Mouse (Mus musculus) forebrain, postnatal 0 days (tissue): ENCODE measurements around the gene Calm3. TPM values are rescaled to one million over a fixed set of nuclear protein-coding genes. Genes with fewer than 3 reads are reported as not detected.
"Not testable (repeated sequence)": the region's sequence is repeated elsewhere in the genome, so short reads cannot be mapped to it uniquely, and the experiment has no call there.

Experiments used
- ATAC-seq: fragments of 200-750 bp; cut with Nextera tagmentation; 2 replicates; pipeline ENCODE4 v1.8.0; 2017; ENCODE audit warnings: mild to moderate bottlenecking, moderate library complexity
- DNase-seq: peaks from one replicate; pipeline ENCODE4 v3.0.0-alpha.2; 2015
- H3K27ac ChIP-seq: fragments of 300-500 bp; sonication (generic); 2 replicates; pipeline ENCODE4 v1.5.1; 2014; ENCODE audit warnings: low read depth, mild to moderate bottlenecking, antibody characterized with exemption, low read length, moderate library complexity, mixed read lengths
- H3K27me3 ChIP-seq: fragments of 300-500 bp; sonication (generic); 2 replicates; pipeline ENCODE4 v1.6.1; 2014; ENCODE audit warnings: mild to moderate bottlenecking, low read length, mixed read lengths; ENCODE audit not compliant: insufficient read depth
- H3K36me3 ChIP-seq: fragments of 300-500 bp; sonication (generic); 2 replicates; pipeline ENCODE4 v1.6.1; 2014; ENCODE audit warnings: mild to moderate bottlenecking, moderate library complexity; ENCODE audit not compliant: insufficient read depth
- H3K4me1 ChIP-seq: fragments of 300-500 bp; sonication (generic); 2 replicates; pipeline ENCODE4 v1.6.1; 2014; ENCODE audit warnings: antibody characterized with exemption; ENCODE audit not compliant: insufficient read depth
- H3K4me2 ChIP-seq: fragments of 300-500 bp; sonication (generic); 2 replicates; pipeline ENCODE4 v1.6.1; 2014; ENCODE audit warnings: low read depth, mild to moderate bottlenecking, moderate library complexity
- H3K4me3 ChIP-seq: fragments of 300-500 bp; sonication (generic); 2 replicates; pipeline ENCODE4 v1.5.1; 2014; ENCODE audit warnings: low read depth, low read length, mixed read lengths
- H3K9ac ChIP-seq: fragments of 300-500 bp; sonication (generic); 2 replicates; pipeline ENCODE4 v1.6.1; 2014; ENCODE audit warnings: mild to moderate bottlenecking
- H3K9me3 ChIP-seq: fragments of 300-500 bp; sonication (generic); 2 replicates; pipeline ENCODE4 v1.6.1; 2016; ENCODE audit warnings: low read length
- CTCF ChIP-seq: sonication (generic); IDR thresholded peaks from 2 replicates; pipeline ENCODE4 v1.5.1; 2016; ENCODE audit warnings: antibody characterized with exemption, control low read depth, low read depth
- WGBS: fragments of 180-500 bp; shearing (Covaris S2); extraction: QIAGEN DNeasy Blood & Tissue Kit; methylation state at CpG from one replicate; pipeline ENCODE4 v1.1.7; 2014; 5-methylcytosine and 5-hydroxymethylcytosine counted together
- polyA plus RNA-seq: library from polyadenylated mRNA; unstranded; fragments of >200 nt; fragmentation: Nextera tagmentation; extraction: Ambion mirVana; gene quantifications from 2 replicates; pipeline ENCODE4 v1.2.1, GENCODE M21; 2015
- total RNA-seq: library from RNA; depleted of rRNA; stranded (reverse); fragments of >200 nt; gene quantifications from 2 replicates; pipeline ENCODE4 v1.2.3, GENCODE M21; 2014

Gene Calm3
- total and polyA plus RNA-seq, 2 experiments from 2014 or later = 403 to 1,323 TPM

GRCm38 (mm10) chr7:16955712-16956111 lies 31.8 kb upstream of the Calm3 start:
- H3K4me1 ChIP-seq = peaks cover 30% of the 10 kb centered on the region
- DNase-seq (no peak), ATAC-seq (no peak)
- no peak overlapping the region for H3K4me2 ChIP-seq
- no peak overlapping the region for H3K9ac ChIP-seq
- H3K27ac ChIP-seq = peak overlapping the region; percentile 96; the same call in 1 of the 2 replicates
- no peak overlapping the region for H3K4me3 ChIP-seq
- H3K36me3 ChIP-seq = no peaks in the 10 kb centered on the region
- no peaks in the 10 kb centered on the region for H3K27me3 ChIP-seq
- 89% methylated on average over 4 of the region's 4 CpGs for WGBS
- H3K9me3 ChIP-seq = no peaks in the 10 kb centered on the region
- TF ChIP-seq CTCF = no peak

DNA sequence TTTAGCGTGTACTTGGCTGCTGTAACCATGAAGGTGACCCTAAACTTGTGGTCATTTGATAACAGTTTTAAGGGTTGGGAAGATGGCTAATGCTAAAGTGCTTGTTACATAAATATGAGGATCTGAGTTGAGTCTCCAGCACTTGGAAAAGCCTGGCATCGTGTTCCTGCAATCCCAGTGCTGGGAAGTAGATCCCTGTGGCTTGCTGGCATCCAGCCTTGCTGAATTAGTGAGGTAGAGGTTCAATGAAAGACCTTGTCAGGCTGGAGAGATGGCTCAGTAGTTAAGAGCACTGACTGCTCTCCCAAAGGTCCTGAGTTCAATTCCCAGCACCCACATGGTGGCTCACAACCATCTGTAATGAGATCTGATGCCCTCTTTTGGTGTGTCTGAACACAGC lies 29.9 kb upstream of the Calm3 start:
- H3K36me3 ChIP-seq, H3K9ac ChIP-seq, DNase-seq, H3K27ac ChIP-seq, H3K4me3 ChIP-seq, ATAC-seq, H3K27me3 ChIP-seq, H3K4me2 ChIP-seq, H3K9me3 ChIP-seq: not testable (repeated sequence)
- peaks cover 30% of the 10 kb centered on the region for H3K4me1 ChIP-seq
- WGBS = 65% methylated on average over 2 of the region's 2 CpGs

GRCm38 (mm10) chr7:16950861-16951635 lies 27.1 kb upstream of the Calm3 start:
- Histone ChIP-seq H3K9ac (no peak overlapping the region), H3K4me2 (no peak overlapping the region), H3K4me1 (peaks cover 22% of the 10 kb centered on the region; the same call in 1 of the 2 replicates), H3K9me3 (no peaks in the 10 kb centered on the region), H3K27me3 (no peaks in the 10 kb centered on the region), H3K4me3 (no peak overlapping the region), H3K36me3 (no peaks in the 10 kb centered on the region), H3K27ac (peak overlapping the region; percentile 70)
- DNase-seq (peak; percentile 90), ATAC-seq (peak; percentile 69)
- 29% methylated on average over 18 of the region's 18 CpGs for WGBS
- TF ChIP-seq CTCF = peak; percentile 85

- DNase-seq = peak; percentile 92
- H3K9ac ChIP-seq = peak overlapping the region; percentile 42
- peak; percentile 95 for TF ChIP-seq CTCF
- no peaks in the 10 kb centered on the region for H3K9me3 ChIP-seq
- H3K27me3 ChIP-seq = no peaks in the 10 kb centered on the region
- 0 out of 2 replicates have a peak overlapping the region, but pooled peaks have one; percentile 13 for H3K4me3 ChIP-seq
- peak overlapping the region; percentile 91 for H3K4me2 ChIP-seq
- WGBS = 12% methylated on average over 28 of the region's 29 CpGs
- peaks cover 25% of the 10 kb centered on the region; the same call in 1 of the 2 replicates for H3K4me1 ChIP-seq
- no peaks in the 10 kb centered on the region for H3K36me3 ChIP-seq
- peak; percentile 65 for ATAC-seq
- peak overlapping the region; percentile 62 for H3K27ac ChIP-seq
Observed at GRCm38 (mm10) chr7:16949908-16950841, 26.3 kb upstream of the Calm3 start.

DNA sequence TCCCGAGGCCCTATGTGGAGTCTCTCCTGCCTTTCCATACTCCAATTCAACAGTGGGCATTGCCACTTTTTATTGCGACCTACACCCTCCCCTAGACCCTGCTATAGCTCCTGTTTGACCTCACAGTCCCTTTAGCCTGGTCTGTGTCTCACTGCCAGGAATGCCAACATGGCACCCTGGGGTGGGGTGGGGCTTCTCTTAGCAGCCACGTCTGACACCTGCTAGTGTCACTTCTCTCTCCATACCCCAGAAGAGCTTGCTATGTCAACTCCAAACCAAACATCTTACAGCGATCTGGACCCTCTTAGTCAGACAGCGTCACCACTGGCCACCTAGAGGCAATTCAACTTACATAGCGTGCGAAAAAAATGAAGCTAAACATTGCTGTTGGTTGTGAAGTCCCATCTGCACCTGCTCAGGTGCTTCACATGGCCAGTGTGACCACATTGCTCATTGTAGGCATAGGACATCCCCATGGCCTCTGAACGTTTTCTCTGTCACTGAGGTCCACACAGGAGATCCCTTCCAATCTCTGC lies 25.1 kb upstream of the Calm3 start:
- 54% methylated on average over 8 of the region's 8 CpGs for WGBS
- peak; percentile 53 for TF ChIP-seq CTCF
- H3K9ac ChIP-seq = peak overlapping the region; percentile 97; the same call in 1 of the 2 replicates
- DNase-seq (no peak), ATAC-seq (no peak)
- H3K4me1 ChIP-seq = peaks cover 29% of the 10 kb centered on the region
- no peaks in the 10 kb centered on the region for H3K27me3 ChIP-seq
- H3K4me2 ChIP-seq = peak overlapping the region; percentile 91
- no peaks in the 10 kb centered on the region for H3K36me3 ChIP-seq
- H3K9me3 ChIP-seq = no peaks in the 10 kb centered on the region
- H3K4me3 ChIP-seq = peak overlapping the region; percentile 83; the same call in 1 of the 2 replicates
- peak overlapping the region; percentile 62 for H3K27ac ChIP-seq

DNA sequence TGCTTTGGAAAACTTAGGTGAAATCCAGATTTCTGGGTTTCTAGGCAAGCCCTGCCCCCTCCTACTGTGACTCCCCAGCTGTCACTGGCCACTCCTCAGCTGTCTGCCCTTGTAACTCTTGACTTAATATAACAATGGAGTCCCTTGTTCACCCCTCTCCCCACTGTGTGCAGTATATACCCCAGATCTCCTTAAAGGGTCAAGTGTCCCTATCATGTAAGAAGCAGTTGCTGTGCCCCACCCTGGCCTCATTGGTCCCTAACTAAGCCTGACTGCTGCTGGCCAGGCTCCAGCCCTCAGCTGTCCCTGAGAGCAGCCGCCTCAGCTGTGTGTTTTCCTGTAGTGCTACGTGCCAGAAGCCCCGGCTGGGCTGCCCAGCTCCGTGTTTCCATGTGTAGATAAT lies 24.0 kb upstream of the Calm3 start:
- Histone ChIP-seq H3K27me3 (no peaks in the 10 kb centered on the region), H3K27ac (peak overlapping the region; percentile 95; the same call in 1 of the 2 replicates), H3K4me1 (peaks cover 38% of the 10 kb centered on the region), H3K36me3 (no peaks in the 10 kb centered on the region), H3K9me3 (no peaks in the 10 kb centered on the region), H3K4me3 (peak overlapping the region; percentile 83), H3K4me2 (peak overlapping the region; percentile 91), H3K9ac (peak overlapping the region; percentile 97)
- WGBS = under 1% methylated on average over 4 of the region's 4 CpGs
- ATAC-seq (no peak), DNase-seq (no peak)
- no peak for TF ChIP-seq CTCF
